Mouse (Mus musculus): Measurements from ENCODE around the gene Sorl1. TPM values are rescaled to one million over a fixed set of nuclear protein-coding genes. Genes with fewer than 3 reads are reported as not detected.

Gene Sorl1
- total and polyA plus RNA-seq, 3 experiments: 2.5 to 12.3 (median 6.3) TPM

DNA sequence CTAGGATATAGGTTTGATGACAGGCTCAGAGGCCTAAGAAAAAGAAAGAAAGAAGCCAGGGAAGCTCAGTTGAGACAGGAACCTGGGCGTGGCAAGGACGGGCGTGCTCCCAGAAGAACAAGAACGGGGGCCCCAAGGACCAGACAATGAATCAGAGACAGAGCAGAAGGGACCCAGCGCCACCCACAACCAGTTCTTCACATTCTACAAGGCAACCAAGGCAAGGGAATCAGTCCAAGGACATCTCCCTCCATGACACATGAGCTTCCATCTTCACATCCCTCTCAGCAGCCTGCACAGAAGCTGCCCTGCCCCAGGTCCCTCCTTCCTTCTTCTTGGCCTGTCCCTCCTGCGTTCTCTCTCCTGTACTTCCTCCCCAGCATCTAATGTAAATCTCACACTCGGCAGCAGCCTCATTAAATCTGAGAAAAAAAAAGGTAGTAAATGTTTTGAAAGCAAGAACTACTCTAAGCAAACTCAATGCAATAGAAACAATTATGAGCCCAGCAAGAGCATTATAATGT, 30.0 kb downstream of the Sorl1 start:
- no peak for DNase-seq (ENCODE audit: extremely low read depth)
- Histone ChIP-seq H3K9ac (ENCODE audit: insufficient read depth, low read depth) (no peak overlapping the region), H3K27me3 (replicated peaks) (no peaks in the 10 kb centered on the region), H3K36me3 (replicated peaks in 1 of 2; ENCODE audit: control insufficient read depth in 1 of 2, insufficient read depth in 1 of 2, low read length in 1 of 2) (peaks cover 0 to 52% of the 10 kb centered on the region in 2 experiments), H3K4me1 (ENCODE audit: control insufficient read depth in 1 of 2, insufficient read depth in 2 of 2) (peaks cover 0 to 45% of the 10 kb centered on the region in 2 experiments; a peak in 2 of 4 replicates), H3K4me3 (replicated peaks in 1 of 3; ENCODE audit: low read depth in 2 of 3, low read length in 2 of 3, poor library complexity in 1 of 3) (no peak overlapping the region), H3K79me2 (replicated peaks; ENCODE audit: control insufficient read depth, extremely low read depth, insufficient read depth, poor library complexity, severe bottlenecking) (no peaks in the 10 kb centered on the region), H3K4me2 (ENCODE audit: insufficient read depth, low read depth, poor library complexity, severe bottlenecking) (no peak overlapping the region), H3K27ac (ENCODE audit: insufficient read depth, low read depth) (no peak overlapping the region), H3K9me3 (replicated peaks; ENCODE audit: low read length) (no peaks in the 10 kb centered on the region)
- TF ChIP-seq ELF1 (IDR thresholded peaks at IDR 0.05; ENCODE audit: low read depth, low read length): no peak
- no peak for TF ChIP-seq NRF1 (IDR thresholded peaks at IDR 0.05; ENCODE audit: low read depth, low read length)
- TF ChIP-seq JUN (IDR thresholded peaks at IDR 0.05; ENCODE audit: insufficient read depth, low read depth, low read length): no peak
- no peak for TF ChIP-seq ZNF384 (IDR thresholded peaks at IDR 0.05; ENCODE audit: low read depth, low read length)
- TF ChIP-seq MEF2A (IDR thresholded peaks at IDR 0.05; ENCODE audit: borderline replicate concordance, low read depth, low read length): no peak
- TF ChIP-seq MAZ (IDR thresholded peaks at IDR 0.05; ENCODE audit: low read depth, low read length): no peak
- no peak for TF ChIP-seq UBTF (IDR thresholded peaks at IDR 0.05; ENCODE audit: low read depth, low read length)
- TF ChIP-seq USF2 (conservative IDR thresholded peaks at IDR 0.05; ENCODE audit: low read depth, low read length): no peak
- no peak for TF ChIP-seq USF1 (IDR thresholded peaks at IDR 0.05; ENCODE audit: low read depth, low read length)
- TF ChIP-seq NELFE (IDR thresholded peaks at IDR 0.05; ENCODE audit: low read depth, low read length): no peak
- TF ChIP-seq RAD21 (IDR thresholded peaks at IDR 0.05; ENCODE audit: low read depth, low read length): no peak
- TF ChIP-seq RCOR1 (conservative IDR thresholded peaks at IDR 0.05; ENCODE audit: low read depth, low read length): no peak
- no peak for TF ChIP-seq TCF12 (IDR thresholded peaks at IDR 0.05; ENCODE audit: low read depth, low read length)
- TF ChIP-seq IRF4 (IDR thresholded peaks at IDR 0.05; ENCODE audit: low read depth, low read length): no peak
- no peak for TF ChIP-seq CTCF (conservative IDR thresholded peaks at IDR 0.05 in 1 of 2, IDR thresholded peaks at IDR 0.05 in 1 of 2; ENCODE audit: low read depth in 2 of 2, low read length in 2 of 2)
- TF ChIP-seq MAFK (IDR thresholded peaks at IDR 0.05; ENCODE audit: insufficient replicate concordance, low read length): no peak
- no peak for TF ChIP-seq CHD2 (IDR thresholded peaks at IDR 0.05; ENCODE audit: low read length)
- TF ChIP-seq MXI1 (IDR thresholded peaks at IDR 0.05; ENCODE audit: low read depth, low read length): no peak
- TF ChIP-seq BHLHE40 (IDR thresholded peaks at IDR 0.05; ENCODE audit: low read depth, low read length): no peak
- in situ Hi-C loops (cut with MboI; ENCODE audit: low pct_ligation_motif_present, low pct_unique_long_range_greater_than_20kb, low sequenced_read_pairs) (no loop called here), dilution Hi-C loops (cut with MboI; ENCODE audit: extremely low pct_ligation_motif_present, extremely low pct_unique_long_range_greater_than_20kb, low sequenced_read_pairs) (no loop called here)

- Histone ChIP-seq H3K79me2 (replicated peaks; ENCODE audit: control insufficient read depth, extremely low read depth, insufficient read depth, poor library complexity, severe bottlenecking) (no peaks in the 10 kb centered on the region), H3K9me3 (replicated peaks; ENCODE audit: low read length) (no peaks in the 10 kb centered on the region), H3K27ac (ENCODE audit: insufficient read depth, low read depth) (no peak overlapping the region), H3K36me3 (replicated peaks in 1 of 2; ENCODE audit: control insufficient read depth in 1 of 2, insufficient read depth in 1 of 2, low read length in 1 of 2) (peaks cover 0 to 54% of the 10 kb centered on the region in 2 experiments), H3K4me2 (ENCODE audit: insufficient read depth, low read depth, poor library complexity, severe bottlenecking) (no peak overlapping the region), H3K4me3 (replicated peaks in 1 of 3; ENCODE audit: low read depth in 2 of 3, low read length in 2 of 3, poor library complexity in 1 of 3) (no peak overlapping the region), H3K27me3 (replicated peaks) (no peaks in the 10 kb centered on the region), H3K4me1 (ENCODE audit: control insufficient read depth in 1 of 2, insufficient read depth in 2 of 2) (peaks cover 0 to 36% of the 10 kb centered on the region in 2 experiments; a peak in 2 of 4 replicates), H3K9ac (ENCODE audit: insufficient read depth, low read depth) (no peak overlapping the region)
- TF ChIP-seq SIN3A (IDR thresholded peaks at IDR 0.05; ENCODE audit: low read length) (no peak), ZC3H11A (IDR thresholded peaks at IDR 0.05; ENCODE audit: low read depth, low read length) (no peak), GABPA (IDR thresholded peaks at IDR 0.05; ENCODE audit: insufficient replicate concordance, low read depth, low read length) (no peak)
- in situ Hi-C loops (cut with MboI; ENCODE audit: low pct_ligation_motif_present, low pct_unique_long_range_greater_than_20kb, low sequenced_read_pairs) (no loop called here), dilution Hi-C loops (cut with MboI; ENCODE audit: extremely low pct_ligation_motif_present, extremely low pct_unique_long_range_greater_than_20kb, low sequenced_read_pairs) (no loop called here)
- no peak for DNase-seq (ENCODE audit: extremely low read depth)
These were observed 31.3 kb downstream of the Sorl1 start for GRCm38 (mm10) chr9:42092749-42093148.

Measured in CH12.LX (cell line).